ENCODE assay signal across 15 mouse cellular contexts in genomic region chr17:5490351-5490750, GRCm38 (mm10). TPM values are rescaled to one million over a fixed set of nuclear protein-coding genes. Genes with fewer than 3 reads are reported as not detected.
DNase-seq lines count a peak whose midpoint lies in the region; ATAC-seq lines count a peak whose summit lies in the region.
"Had no signal": no experiment of that assay in that cellular context is flagged by ENCODE, and none has a peak within 500 bp of the region (broad histone marks: within the 10 kb centered on the region; RNA-seq: fewer than 3 reads in every experiment).

No protein-coding gene starts in this region.

- DNase-seq in forebrain, embryonic 14.5 days (ENCODE audit: low spot score): peak; percentile 14
- DNase-seq in layer of hippocampus, adult 9-11 months: peak; percentile 13
- no peak for DNase-seq in layer of hippocampus, adult 9-10 months (ENCODE audit: low spot score)
- no peak for DNase-seq in lung, postnatal 36 days
- no peak for DNase-seq in lung, postnatal 10 days
- DNase-seq: adrenal gland, postnatal 14 days; cerebellum, adult 2 months; heart, postnatal 4 days; lung, embryonic 14.5 days; retina, postnatal 1 day; thymus, postnatal 4 days had no signal

- H3K27ac ChIP-seq in forebrain, embryonic 14.5 days (ENCODE audit: low read depth, low read length): no peak overlapping the region
- H3K27ac ChIP-seq in forebrain, embryonic 12.5 days: no peak overlapping the region
- H3K27ac ChIP-seq in liver, embryonic 16.5 days (ENCODE audit: low read length): no peak overlapping the region
- peak overlapping the region; percentile 94 for H3K27ac ChIP-seq in neural tube, embryonic 14.5 days (ENCODE audit: low read depth, low read length)
- H3K27ac ChIP-seq: intestine, embryonic 15.5 days had no signal

- no peak overlapping the region for H3K4me3 ChIP-seq in forebrain, embryonic 14.5 days (ENCODE audit: low read depth, low read length)
- H3K4me3 ChIP-seq in forebrain, embryonic 12.5 days (replicated peaks): no peak overlapping the region
- H3K4me3 ChIP-seq in liver, embryonic 16.5 days (ENCODE audit: low read depth, low read length): no peak overlapping the region
- H3K4me3 ChIP-seq in neural tube, embryonic 14.5 days (ENCODE audit: low read depth, low read length): no peak overlapping the region

- 59% methylated on average over 3 of the region's 3 CpGs for WGBS in forebrain, embryonic 14.5 days
- 67% methylated on average over 3 of the region's 3 CpGs for WGBS in forebrain, embryonic 12.5 days
- WGBS in liver, embryonic 16.5 days (ENCODE audit: insufficient replicate concordance): 66% methylated on average over 3 of the region's 3 CpGs
- 70% methylated on average over 3 of the region's 3 CpGs for WGBS in neural tube, embryonic 14.5 days

- H3K9ac ChIP-seq in forebrain, embryonic 14.5 days (ENCODE audit: low read length): no peak overlapping the region
- H3K9ac ChIP-seq in forebrain, embryonic 12.5 days: no peak overlapping the region
- H3K9ac ChIP-seq in liver, embryonic 16.5 days (ENCODE audit: low read depth, low read length): no peak overlapping the region
- no peak overlapping the region for H3K9ac ChIP-seq in neural tube, embryonic 14.5 days (replicated peaks; ENCODE audit: low read depth, low read length)

- no peak for ATAC-seq in forebrain, embryonic 14.5 days
- no peak for ATAC-seq in forebrain, embryonic 12.5 days (ENCODE audit: low FRiP score)
- no peak for ATAC-seq in liver, embryonic 16.5 days (ENCODE audit: low read depth)
- no peak for ATAC-seq in neural tube, embryonic 14.5 days (ENCODE audit: low read depth)

- no peaks in the 10 kb centered on the region for H3K9me3 ChIP-seq in forebrain, embryonic 14.5 days (replicated peaks; ENCODE audit: control insufficient read depth, low read length)
- H3K9me3 ChIP-seq in forebrain, embryonic 12.5 days: no peaks in the 10 kb centered on the region
- H3K9me3 ChIP-seq in liver, embryonic 16.5 days (replicated peaks; ENCODE audit: control insufficient read depth, low read length): no peaks in the 10 kb centered on the region
- no peaks in the 10 kb centered on the region for H3K9me3 ChIP-seq in neural tube, embryonic 14.5 days (ENCODE audit: control insufficient read depth, low read length)
- H3K9me3 ChIP-seq: intestine, embryonic 15.5 days had no signal

- no peaks in the 10 kb centered on the region for H3K36me3 ChIP-seq in forebrain, embryonic 14.5 days (ENCODE audit: control insufficient read depth, insufficient read depth, low read length)
- H3K36me3 ChIP-seq in forebrain, embryonic 12.5 days (replicated peaks): no peaks in the 10 kb centered on the region
- H3K36me3 ChIP-seq in liver, embryonic 16.5 days (ENCODE audit: control insufficient read depth, insufficient read depth): no peaks in the 10 kb centered on the region
- H3K36me3 ChIP-seq in neural tube, embryonic 14.5 days (ENCODE audit: control insufficient read depth, insufficient read depth, low read length): no peaks in the 10 kb centered on the region
- H3K36me3 ChIP-seq: intestine, embryonic 15.5 days had no signal

- H3K4me1 ChIP-seq in forebrain, embryonic 14.5 days (ENCODE audit: control insufficient read depth, insufficient read depth, low read length): peaks cover 8% of the 10 kb centered on the region; the same call in 1 of the 2 replicates
- peaks cover 16% of the 10 kb centered on the region for H3K4me1 ChIP-seq in forebrain, embryonic 12.5 days
- H3K4me1 ChIP-seq in liver, embryonic 16.5 days (ENCODE audit: control insufficient read depth, low read depth, low read length): peaks cover 18% of the 10 kb centered on the region
- H3K4me1 ChIP-seq in neural tube, embryonic 14.5 days (ENCODE audit: control insufficient read depth, insufficient read depth, low read length): peaks cover 23% of the 10 kb centered on the region; the same call in 1 of the 2 replicates

- H3K27me3 ChIP-seq in forebrain, embryonic 14.5 days (replicated peaks; ENCODE audit: control insufficient read depth, insufficient read depth, low read length): peaks cover 3% of the 10 kb centered on the region; the same call in 1 of the 2 replicates
- H3K27me3 ChIP-seq in forebrain, embryonic 12.5 days: peaks cover 43% of the 10 kb centered on the region
- no peaks in the 10 kb centered on the region for H3K27me3 ChIP-seq in liver, embryonic 16.5 days (ENCODE audit: control insufficient read depth, insufficient read depth, low read depth, low read length)
- H3K27me3 ChIP-seq in neural tube, embryonic 14.5 days (ENCODE audit: control insufficient read depth, insufficient read depth, low read length): no peaks in the 10 kb centered on the region
- H3K27me3 ChIP-seq: intestine, embryonic 15.5 days had no signal

- no peak overlapping the region for H3K4me2 ChIP-seq in forebrain, embryonic 14.5 days (ENCODE audit: low read length)
- H3K4me2 ChIP-seq in forebrain, embryonic 12.5 days: no peak overlapping the region
- peak overlapping the region; percentile 83; the same call in 1 of the 2 replicates for H3K4me2 ChIP-seq in liver, embryonic 16.5 days (ENCODE audit: low read depth, low read length)
- no peak overlapping the region for H3K4me2 ChIP-seq in neural tube, embryonic 14.5 days (ENCODE audit: low read depth, low read length)

RNA-seq across cellular contexts. Expression of gene Zdhhc14, which starts 2.0 kb away (rescaled TPM):
- polyA plus RNA-seq in forebrain, embryonic 14.5 days (2014; fragmentation: Nextera tagmentation; extraction: Ambion mirVana): 4.7 and 8.1 TPM in 2 replicates
- polyA plus RNA-seq in forebrain, embryonic 12.5 days (2016; fragmentation: Nextera tagmentation; extraction: Ambion mirVana): 3.2 and 3.4 TPM in 2 replicates
- 2.0 and 3.0 TPM in 2 replicates for polyA plus RNA-seq in liver, embryonic 16.5 days (2015; fragmentation: Nextera tagmentation; extraction: Ambion mirVana)
- polyA plus RNA-seq in neural tube, embryonic 14.5 days (2014; fragmentation: Nextera tagmentation; extraction: Ambion mirVana): 12.1 and 12.8 TPM in 2 replicates

RNA-seq across cellular contexts. Expression of gene Tmem242, which starts 50.3 kb away (rescaled TPM):
- polyA plus RNA-seq in forebrain, embryonic 14.5 days (2014; fragmentation: Nextera tagmentation; extraction: Ambion mirVana): 115 and 124 TPM in 2 replicates
- 109 and 114 TPM in 2 replicates for polyA plus RNA-seq in forebrain, embryonic 12.5 days (2016; fragmentation: Nextera tagmentation; extraction: Ambion mirVana)
- polyA plus RNA-seq in liver, embryonic 16.5 days (2015; fragmentation: Nextera tagmentation; extraction: Ambion mirVana): 39.4 and 43.0 TPM in 2 replicates
- 98.4 and 114 TPM in 2 replicates for polyA plus RNA-seq in neural tube, embryonic 14.5 days (2014; fragmentation: Nextera tagmentation; extraction: Ambion mirVana)

Comparison
In these comparisons a context has a peak if more than half of its experiments do, and no peak if none do; other contexts are left out.
1. DNase-seq: peak in forebrain, embryonic 14.5 days (single experiment) and layer of hippocampus, adult 9-11 months (single experiment); none in layer of hippocampus, adult 9-10 months (single experiment), lung, postnatal 36 days (single experiment) and lung, postnatal 10 days (single experiment).